Mouse (Mus musculus) megakaryocyte-erythroid progenitor cell, adult 5-6 weeks (primary cell): Measurements from ENCODE around the gene Ceacam20. TPM values are rescaled to one million over a fixed set of nuclear protein-coding genes. Genes with fewer than 3 reads are reported as not detected.
"Not testable (repeated sequence)": the region's sequence is repeated elsewhere in the genome, so short reads cannot be mapped to it uniquely, and the experiment has no call there.

Experiments used
- ATAC-seq: replicated peaks from 2 replicates; pipeline ENCODE4 v1.8.0; 2016; ENCODE audit warnings: mild to moderate bottlenecking, inconsistent platforms; ENCODE audit not compliant: severe bottlenecking, poor library complexity, low FRiP score, low TSS enrichment
- total RNA-seq, 2 experiments: library from RNA; stranded (forward) in 1 of 2; stranded (reverse) in 1 of 2; fragments of 200-1000, 215-1000 nt in 1 of 2; fragments of >200 nt in 1 of 2; fragmentation: Nextera tagmentation in 1 of 2; gene quantifications; 2 replicates each; pipeline ENCODE4 v1.2.3; 2014 to 2017

Ceacam20 gene
- total RNA-seq (2014; fragmentation: Nextera tagmentation) (not detected in 2 replicates), total RNA-seq (2017) (not detected in 2 replicates)

DNA sequence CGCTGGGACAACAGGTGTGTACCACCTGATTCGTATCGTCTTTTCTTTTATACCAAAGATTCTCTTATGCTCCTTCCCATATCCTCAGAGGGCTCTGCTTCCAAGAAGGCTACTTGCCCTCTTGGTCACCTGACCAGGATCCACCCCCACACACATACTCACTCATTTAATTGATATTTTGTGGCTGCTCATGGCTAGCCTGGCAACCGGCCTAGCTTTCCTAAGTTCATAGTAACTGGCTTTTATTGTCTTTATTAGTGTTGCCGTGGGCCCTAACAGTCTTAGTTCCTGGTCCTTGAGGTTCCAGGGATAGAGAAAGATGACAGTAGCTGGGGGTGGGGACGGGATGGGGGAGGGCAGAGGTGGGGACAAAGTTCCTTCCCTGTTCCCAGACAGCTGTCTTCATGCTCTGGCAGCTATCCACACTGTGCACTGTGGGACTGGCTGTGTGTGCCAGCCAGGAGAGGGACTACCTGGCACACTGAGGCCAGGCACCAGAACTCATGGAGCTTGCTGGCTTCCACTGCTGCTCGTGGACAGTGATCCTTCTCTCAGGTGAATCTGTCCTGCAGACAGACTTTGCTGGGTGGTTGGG, at the start of gene Ceacam20:
Gene Ceacam20, plus strand, starts transcription at position 428 of the 595 bp plus-strand sequence.
- ATAC-seq, result no peak

DNA sequence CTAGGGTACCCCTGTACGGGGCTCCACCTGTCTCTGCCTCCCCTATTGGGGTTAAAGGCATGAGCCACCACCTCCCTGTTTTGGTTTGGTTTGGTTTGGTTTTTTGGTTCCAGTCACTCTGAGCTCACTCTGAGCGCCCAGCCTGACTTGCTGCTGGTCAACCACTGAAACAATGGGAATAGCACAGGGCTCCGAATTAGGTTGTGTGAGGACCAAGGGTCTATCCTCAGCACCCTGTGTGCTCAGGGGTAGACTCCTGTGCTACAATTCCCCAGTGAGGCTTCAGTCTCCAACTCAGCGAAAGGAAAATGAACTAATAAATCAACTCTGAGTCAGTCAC, 45.1 kb upstream of the Ceacam20 start:
- no peak for ATAC-seq

DNA sequence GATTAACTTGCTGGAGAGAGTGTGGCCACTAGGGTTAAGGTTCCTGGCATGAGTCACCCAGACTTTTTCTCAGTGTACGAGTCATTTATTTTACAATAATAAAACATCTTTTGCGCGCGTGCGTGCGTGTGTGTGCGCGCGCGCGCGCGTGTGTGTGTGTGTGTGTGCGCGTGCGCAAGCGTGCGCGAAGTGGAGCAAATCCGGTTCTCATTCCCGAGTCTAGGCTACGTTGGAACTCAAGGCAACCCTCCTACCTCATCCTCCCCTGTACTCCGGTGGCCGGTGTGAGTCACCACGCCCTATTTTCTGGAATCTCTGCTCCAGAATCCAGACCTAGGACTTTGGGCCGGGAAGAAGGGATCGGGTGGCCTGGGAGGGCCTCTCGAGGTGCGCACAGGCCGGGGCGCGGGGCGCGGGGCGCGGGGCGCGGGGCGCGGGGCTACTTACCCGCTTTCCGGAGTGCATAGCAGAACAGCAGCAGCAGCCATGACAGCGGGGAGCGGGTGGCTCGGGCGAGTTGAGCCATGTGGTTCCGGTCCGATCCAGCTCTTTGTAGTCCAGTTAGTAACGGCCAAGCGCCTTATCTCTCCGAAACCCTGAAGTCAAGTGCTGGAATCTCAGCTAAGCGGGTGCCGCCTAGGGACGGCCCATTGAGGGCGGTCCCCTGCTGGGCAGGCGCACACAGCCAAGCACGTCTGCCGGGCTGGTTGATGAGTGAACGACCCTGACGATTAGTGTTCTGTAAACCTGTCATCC, 44.5 kb upstream of the Ceacam20 start, which contains the start of gene Pvr:
Gene Pvr, minus strand, starts transcription at position 655 of the 756 bp plus-strand sequence.
- peak; percentile 84 for ATAC-seq

DNA sequence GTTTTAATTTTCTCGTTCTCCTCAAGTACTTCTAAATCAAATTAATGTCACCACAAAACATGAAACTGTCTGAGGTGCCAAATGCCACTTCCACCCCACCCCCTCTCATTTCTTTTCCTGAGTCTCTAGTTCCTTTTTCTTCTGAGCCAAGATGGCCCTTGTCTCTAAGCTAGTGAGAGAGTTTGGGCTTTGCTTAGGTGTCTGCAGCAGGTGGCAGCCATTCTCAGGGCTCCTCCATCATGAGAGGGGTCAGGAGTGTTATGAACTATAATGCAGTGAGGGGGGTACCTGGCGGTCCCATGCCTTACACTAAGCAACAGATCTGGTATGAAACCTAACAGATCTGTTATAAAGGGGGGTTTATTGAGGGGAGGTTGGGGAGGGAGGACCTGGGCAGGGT, 41.9 kb upstream of the Ceacam20 start:
- no peak for ATAC-seq

DNA sequence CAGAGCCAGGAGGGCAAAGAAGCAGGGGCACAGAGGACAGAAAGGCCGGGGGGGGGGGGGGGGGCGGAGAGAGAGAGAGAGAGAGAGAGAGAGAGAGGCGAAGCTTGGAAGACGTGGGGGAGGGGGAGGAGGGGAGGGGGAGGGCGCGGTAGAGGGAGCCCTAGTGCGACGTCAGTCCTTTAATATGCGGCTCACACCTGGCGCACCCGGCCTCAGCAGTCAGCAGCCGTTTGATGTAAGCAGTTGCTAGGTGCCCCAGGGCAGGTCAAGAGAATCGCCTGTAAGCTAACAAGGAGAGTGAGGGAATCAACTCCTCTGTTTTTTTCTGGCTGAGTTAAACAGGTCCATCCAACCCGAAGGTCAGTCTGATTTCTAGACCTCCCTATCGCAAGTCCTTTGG, 41.4 kb upstream of the Ceacam20 start:
- ATAC-seq, result no peak

- no peak for ATAC-seq
Observed at GRCm38 (mm10) chr7:19925376-19925775, 39.8 kb upstream of the Ceacam20 start.

GRCm38 (mm10) chr7:19926849-19927480, 38.2 kb upstream of the Ceacam20 start:
- ATAC-seq, result no peak

GRCm38 (mm10) chr7:19928486-19928885, 36.7 kb upstream of the Ceacam20 start:
- no peak for ATAC-seq

GRCm38 (mm10) chr7:19930481-19930880, 34.7 kb upstream of the Ceacam20 start:
- not testable (repeated sequence) for ATAC-seq

DNA sequence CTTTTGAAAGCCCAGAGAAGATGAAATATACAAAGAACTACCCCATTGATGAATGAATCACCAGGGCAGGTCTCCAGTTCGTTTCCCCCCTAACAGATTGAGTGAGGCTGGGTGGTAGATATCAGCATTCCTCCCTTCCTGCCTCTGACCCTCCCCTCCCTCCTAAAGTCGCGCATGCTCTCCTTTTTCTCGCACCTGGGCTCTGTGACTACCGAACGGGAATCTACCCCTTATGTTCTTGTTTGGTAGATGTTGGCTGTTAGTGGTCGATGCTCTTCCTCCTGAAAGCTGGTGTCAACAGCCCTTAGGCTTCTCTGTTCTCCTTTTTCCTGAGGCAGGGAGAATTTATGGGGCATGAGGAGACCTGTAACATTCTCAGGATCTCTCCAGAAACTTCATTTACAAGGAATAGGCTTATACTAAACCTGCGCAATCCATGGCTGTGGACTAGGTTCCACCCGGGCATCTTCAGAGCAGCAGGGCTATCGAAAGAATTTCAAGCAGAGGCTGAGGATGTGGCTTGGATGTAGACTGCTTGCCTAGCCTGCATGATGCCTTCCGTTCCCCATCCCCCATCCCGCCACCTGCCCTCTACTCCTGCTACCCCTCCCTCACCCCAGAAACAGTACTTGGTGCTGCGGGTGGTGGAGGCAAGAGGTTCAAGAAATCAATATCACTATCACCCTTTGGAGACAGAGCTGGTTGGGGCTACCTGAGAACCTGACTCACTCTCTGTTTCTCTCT, 32.9 kb upstream of the Ceacam20 start:
- ATAC-seq, result no peak

- ATAC-seq, result peak; percentile 46
Observed at GRCm38 (mm10) chr7:19932877-19933809, 32.1 kb upstream of the Ceacam20 start.

GRCm38 (mm10) chr7:19935171-19935751, 30.0 kb upstream of the Ceacam20 start:
- peak; percentile 55 for ATAC-seq

DNA sequence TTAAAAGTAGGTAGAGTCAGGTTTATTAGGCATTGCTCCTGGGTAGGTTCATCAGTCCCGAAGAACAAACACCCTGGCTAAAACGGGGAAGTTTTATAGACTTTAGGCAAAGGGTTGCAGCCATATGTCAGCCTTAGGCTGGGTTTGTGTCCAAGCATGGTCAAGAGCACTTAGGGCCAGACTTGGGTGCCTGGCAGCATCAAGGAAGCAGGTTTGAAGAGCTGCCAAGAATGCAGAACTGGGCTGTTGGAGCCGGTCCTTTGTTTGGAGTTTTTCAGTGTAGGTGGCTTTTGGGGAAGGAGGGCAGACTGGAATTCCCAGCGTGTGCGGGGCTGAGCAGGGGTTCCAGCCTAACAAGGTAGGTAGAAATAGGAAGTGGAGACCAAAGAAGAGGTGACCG, 29.3 kb upstream of the Ceacam20 start:
- ATAC-seq, result no peak

DNA sequence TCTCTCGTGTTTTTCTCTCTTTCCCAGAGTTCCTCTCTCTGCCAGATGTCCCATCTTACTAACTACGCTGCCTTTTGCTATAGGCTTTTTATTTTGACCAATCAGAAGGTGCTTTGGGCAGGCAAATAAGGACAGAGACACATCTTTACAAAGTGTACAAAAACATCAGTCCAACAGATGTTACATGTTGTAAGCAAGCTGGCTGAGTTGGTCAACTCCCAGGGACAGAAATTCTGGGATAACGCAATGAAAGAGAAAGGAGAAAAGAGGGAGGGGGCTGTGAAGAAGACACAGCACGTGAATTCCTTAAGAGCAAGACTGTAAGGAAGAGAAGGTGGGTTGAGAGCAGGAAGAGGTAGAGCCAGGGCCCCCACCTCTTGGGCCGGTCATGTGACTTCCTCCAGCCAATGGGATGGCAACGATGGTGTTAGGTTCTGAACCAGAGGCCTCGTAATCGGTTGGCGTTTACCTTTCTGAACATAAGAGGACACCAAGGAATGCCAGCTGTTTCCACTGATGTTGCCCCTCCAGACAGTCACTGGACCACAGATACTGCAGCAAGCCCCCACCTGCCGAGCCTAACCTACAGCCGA, 27.9 kb upstream of the Ceacam20 start:
- ATAC-seq, result no peak

DNA sequence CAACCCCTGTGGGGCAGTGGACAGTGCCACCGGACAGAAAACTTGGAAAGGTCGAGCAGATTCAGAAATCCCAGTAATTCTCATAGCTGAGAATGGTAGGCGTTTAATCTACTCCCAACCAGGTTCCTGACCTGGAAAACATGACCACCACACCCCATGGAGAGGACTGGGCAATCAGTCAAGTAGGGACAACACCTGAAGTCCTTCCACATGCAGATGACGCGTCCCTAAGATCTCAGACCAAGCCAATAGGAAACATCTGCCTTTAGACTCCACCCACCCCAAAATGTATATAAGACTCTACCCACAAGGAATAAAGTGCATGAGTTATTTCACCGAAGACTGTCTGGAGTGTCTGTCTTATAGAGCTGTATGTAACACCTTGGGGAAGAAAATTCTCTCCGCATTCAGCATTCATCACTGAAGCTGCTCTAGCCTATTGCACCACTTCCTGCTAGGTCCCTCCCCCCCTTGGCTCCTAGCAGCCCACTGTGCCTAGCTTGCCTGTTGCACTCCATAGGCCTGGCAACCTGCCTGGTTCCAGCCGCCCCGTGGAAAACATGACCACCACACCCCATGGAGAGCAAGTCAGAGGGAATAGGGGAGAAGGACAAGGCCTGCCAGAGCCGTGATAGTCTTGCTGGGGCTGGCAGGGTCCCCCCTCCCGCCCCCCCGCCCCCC, 25.5 kb upstream of the Ceacam20 start:
- peak; percentile 54 for ATAC-seq

DNA sequence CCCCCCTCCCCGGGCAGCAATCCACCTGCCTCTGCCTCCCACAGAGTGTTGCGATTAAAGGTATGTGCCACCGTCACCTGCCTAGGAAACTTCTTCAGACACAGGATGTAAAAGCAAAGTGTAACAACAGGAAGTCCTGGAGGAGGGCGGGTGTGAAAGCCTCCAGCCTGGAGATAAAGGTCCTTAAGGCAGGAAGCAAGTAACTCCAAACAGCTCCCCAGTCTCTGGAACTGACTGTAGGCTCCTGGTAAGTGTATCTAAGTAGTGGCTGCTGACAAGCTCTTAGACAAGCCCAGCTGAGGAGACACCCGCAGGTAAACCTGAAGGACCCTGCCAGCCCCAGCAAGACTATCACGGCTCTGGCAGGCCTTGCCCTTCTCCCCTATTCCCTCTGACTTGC, 25.0 kb upstream of the Ceacam20 start:
- ATAC-seq, result no peak

GRCm38 (mm10) chr7:19944709-19945108, 20.5 kb upstream of the Ceacam20 start:
- ATAC-seq, result no peak

GRCm38 (mm10) chr7:19945201-19945600, 20.0 kb upstream of the Ceacam20 start:
- ATAC-seq, result no peak
